Mouse (Mus musculus): Measurements from ENCODE around the gene Art4.
A peak's percentile ranks its signal among the peaks of the same experiment; 100 is the strongest.

DNA sequence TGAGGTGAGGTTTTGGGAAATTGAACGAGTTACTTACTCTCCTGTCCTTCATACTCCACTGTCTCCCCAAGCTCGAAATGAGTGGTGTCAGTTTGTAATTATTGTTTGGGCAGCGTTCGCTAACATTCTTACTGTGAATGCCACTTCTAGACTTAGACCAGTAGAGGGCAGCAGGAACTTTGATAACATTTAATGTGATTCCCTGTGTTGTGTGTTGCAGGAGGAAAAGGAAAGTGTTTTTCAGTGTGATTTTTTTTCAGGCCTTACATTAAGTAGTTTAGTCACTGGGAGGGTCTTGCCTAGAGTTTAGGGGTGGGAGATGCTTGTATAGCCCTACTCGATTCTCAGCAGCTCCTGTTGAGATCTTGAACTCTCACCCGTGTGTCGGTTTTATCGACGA is 3.5 kb upstream of the Art4 start:
- TF ChIP-seq CTCF (conservative IDR thresholded peaks at IDR 0.05; ENCODE audit: low read length) (peak; percentile 35), POU5F1 (IDR thresholded peaks at IDR 0.05; ENCODE audit: borderline replicate concordance, low read length) (no peak)

Measured in E14TG2a.4 (cell line).